Mouse (Mus musculus): ENCODE measurements around the gene Zfp580. TPM values are rescaled to one million over a fixed set of nuclear protein-coding genes. Genes with fewer than 3 reads are reported as not detected.

Gene Zfp580
- polyA plus RNA-seq, 1 experiment from 2014 or later = 22.4 TPM

GRCm38 (mm10) chr7:5091008-5091728 lies 39.8 kb downstream of the Zfp580 start:
- no peaks in the 10 kb centered on the region for H3K27me3 ChIP-seq
- POLR2A ChIA-PET = no interaction called here
- TF ChIP-seq CTCF (IDR thresholded peaks at IDR 0.05) = no peak
- CTCF ChIA-PET = interaction anchor here (0.8 to 1.0 kb wide), 2 partner anchors 8 to 9 kb away, joined by 3 read pairs; no protein-coding TSS in a partner anchor
- no peak for DNase-seq (ENCODE audit: low read depth, low spot score)
- ATAC-seq = no peak
- in situ Hi-C loops (cut with MboI; ENCODE audit: low pct_unique_long_range_greater_than_20kb) = loop anchor here (25.0 kb wide), 1 partner anchor 929 kb away; the partner anchor contains the start of genes Cdc42ep5 and Leng9

GRCm38 (mm10) chr7:5092381-5092780 lies 41.0 kb downstream of the Zfp580 start:
- POLR2A ChIA-PET = interaction anchor here (0.6 kb wide), 1 partner anchor 392 kb away, joined by 5 read pairs; no protein-coding TSS in a partner anchor
- CTCF ChIA-PET = no interaction called here
- no peak for TF ChIP-seq CTCF (IDR thresholded peaks at IDR 0.05)
- no peak for DNase-seq (ENCODE audit: low read depth, low spot score)
- no peaks in the 10 kb centered on the region for H3K27me3 ChIP-seq
- in situ Hi-C loops (cut with MboI; ENCODE audit: low pct_unique_long_range_greater_than_20kb) = loop anchor here (25.0 kb wide), 1 partner anchor 930 kb away; the partner anchor contains the start of genes Cdc42ep5 and Leng9
- no peak for ATAC-seq

- POLR2A ChIA-PET = interaction anchor here (0.6 kb wide), 2 partner anchors 10 to 393 kb away, joined by 3 to 5 read pairs; no protein-coding TSS in a partner anchor
- TF ChIP-seq CTCF (IDR thresholded peaks at IDR 0.05) = no peak
- ATAC-seq = no peak
- DNase-seq (ENCODE audit: low read depth, low spot score) = no peak
- in situ Hi-C loops (cut with MboI; ENCODE audit: low pct_unique_long_range_greater_than_20kb) = loop anchor here (25.0 kb wide), 1 partner anchor 931 kb away; the partner anchor contains the start of genes Cdc42ep5 and Leng9
- no peaks in the 10 kb centered on the region for H3K27me3 ChIP-seq
- CTCF ChIA-PET = no interaction called here
Observed at GRCm38 (mm10) chr7:5092831-5093510, 41.6 kb downstream of the Zfp580 start.

- no peak for ATAC-seq
- DNase-seq (ENCODE audit: low read depth, low spot score) = no peak
- no peaks in the 10 kb centered on the region for H3K27me3 ChIP-seq
- no peak for TF ChIP-seq CTCF (IDR thresholded peaks at IDR 0.05)
- in situ Hi-C loops (cut with MboI; ENCODE audit: low pct_unique_long_range_greater_than_20kb) = loop anchor here (25.0 kb wide), 1 partner anchor 936 kb away; the partner anchor contains the start of genes Cdc42ep5 and Leng9
- ChIA-PET POLR2A (no interaction called here), CTCF (no interaction called here)
Observed at GRCm38 (mm10) chr7:5098769-5099168, 47.4 kb downstream of the Zfp580 start.

- ChIA-PET POLR2A (no interaction called here), CTCF (no interaction called here)
- H3K27me3 ChIP-seq = no peaks in the 10 kb centered on the region
- in situ Hi-C loops (cut with MboI; ENCODE audit: low pct_unique_long_range_greater_than_20kb) = loop anchor here (25.0 kb wide), 1 partner anchor 937 kb away; the partner anchor contains the start of genes Cdc42ep5 and Leng9
- TF ChIP-seq CTCF (IDR thresholded peaks at IDR 0.05) = no peak
- no peak for DNase-seq (ENCODE audit: low read depth, low spot score)
- ATAC-seq = no peak
Observed at GRCm38 (mm10) chr7:5099796-5100195, 48.5 kb downstream of the Zfp580 start.

GRCm38 (mm10) chr7:5101066-5101663 lies 49.8 kb downstream of the Zfp580 start:
- ATAC-seq (no peak), DNase-seq (ENCODE audit: low read depth, low spot score) (no peak)
- no peak for TF ChIP-seq CTCF (IDR thresholded peaks at IDR 0.05)
- ChIA-PET POLR2A (interaction anchor here (0.6 kb wide), 1 partner anchor 12 kb away, joined by 3 read pairs; no protein-coding TSS in a partner anchor), CTCF (no interaction called here)
- in situ Hi-C loops (cut with MboI; ENCODE audit: low pct_unique_long_range_greater_than_20kb) = no loop called here
- H3K27me3 ChIP-seq = no peaks in the 10 kb centered on the region

- CTCF ChIA-PET = no interaction called here
- no peak for TF ChIP-seq CTCF (IDR thresholded peaks at IDR 0.05)
- DNase-seq (ENCODE audit: low read depth, low spot score) = no peak
- in situ Hi-C loops (cut with MboI; ENCODE audit: low pct_unique_long_range_greater_than_20kb) = no loop called here
- POLR2A ChIA-PET = no interaction called here
- no peaks in the 10 kb centered on the region for H3K27me3 ChIP-seq
- no peak for ATAC-seq
Observed at GRCm38 (mm10) chr7:5102564-5102963, 51.2 kb downstream of the Zfp580 start.

Other genes starting within 250 kb of the Zfp580 start
- gene Ube2s, start 238.9 kb upstream of the Zfp580 start, polyA plus RNA-seq (2021) = 250 TPM
- 1.9 TPM for gene Shisa7, start 206.8 kb upstream of the Zfp580 start, polyA plus RNA-seq (2021)
- 8.5 TPM for gene Isoc2b, start 181.3 kb upstream of the Zfp580 start, polyA plus RNA-seq (2021)
- gene Isoc2a, start 174.4 kb upstream of the Zfp580 start, polyA plus RNA-seq (2021) = 6.6 TPM
- gene Gm36210, start 145.0 kb upstream of the Zfp580 start, polyA plus RNA-seq (2021) = not detected
- gene Zfp628, start 136.3 kb upstream of the Zfp580 start, polyA plus RNA-seq (2021) = 8.1 TPM
- 5.3 TPM for gene Nat14, start 129.5 kb upstream of the Zfp580 start, polyA plus RNA-seq (2021)
- gene Ssc5d, start 125.8 kb upstream of the Zfp580 start, polyA plus RNA-seq (2021) = 4.7 TPM
- gene Sbk2, start 87.1 kb upstream of the Zfp580 start, polyA plus RNA-seq (2021) = 1.8 TPM
- 0.09 TPM for gene Sbk3, start 80.4 kb upstream of the Zfp580 start, polyA plus RNA-seq (2021)
- 25.1 TPM for gene Zfp579, start 55.4 kb upstream of the Zfp580 start, polyA plus RNA-seq (2021)
- gene Zfp524, start 37.1 kb upstream of the Zfp580 start, polyA plus RNA-seq (2021) = 11.0 TPM
- 31.6 TPM for gene Fiz1, start 36.8 kb upstream of the Zfp580 start, polyA plus RNA-seq (2021)
- gene Gm44973, start 36.0 kb upstream of the Zfp580 start, polyA plus RNA-seq (2021) = 1.3 TPM
- gene Zfp865, start 31.2 kb upstream of the Zfp580 start, polyA plus RNA-seq (2021) = 33.9 TPM
- 7.9 TPM for gene Ccdc106, start 31.0 kb upstream of the Zfp580 start, polyA plus RNA-seq (2021)
- gene 4632433K11Rik, start 17.4 kb upstream of the Zfp580 start, polyA plus RNA-seq (2021) = not detected
- 6.3 TPM for gene Zfp784, start 13.1 kb upstream of the Zfp580 start, polyA plus RNA-seq (2021)
- gene U2af2, start 10.6 kb downstream of the Zfp580 start, polyA plus RNA-seq (2021) = 216 TPM
- gene Epn1, start 28.7 kb downstream of the Zfp580 start, polyA plus RNA-seq (2021) = 138 TPM
- not detected for gene Rfpl4, start 65.4 kb downstream of the Zfp580 start, polyA plus RNA-seq (2021)
- 0.05 TPM for gene Rasl2-9, start 74.4 kb downstream of the Zfp580 start, polyA plus RNA-seq (2021)
- gene Vmn1r55, start 98.1 kb downstream of the Zfp580 start, polyA plus RNA-seq (2021) = under 0.01 TPM
- not detected for gene Vmn1r56, start 145.2 kb downstream of the Zfp580 start, polyA plus RNA-seq (2021)
- not detected for gene Vmn1r57, start 167.0 kb downstream of the Zfp580 start, polyA plus RNA-seq (2021)